Mouse (Mus musculus) forebrain, embryonic 11.5 days (tissue): ENCODE results near the gene Dusp5. TPM values are rescaled to one million over a fixed set of nuclear protein-coding genes. Genes with fewer than 3 reads are reported as not detected.
"Not testable (repeated sequence)": the region's sequence is repeated elsewhere in the genome, so short reads cannot be mapped to it uniquely, and the experiment has no call there.

Source experiments
- ATAC-seq: fragments of 200-750 bp; cut with Nextera tagmentation; replicated peaks from 2 replicates; pipeline ENCODE4 v1.8.0; 2017; ENCODE audit warnings: moderate TSS enrichment; ENCODE audit not compliant: low FRiP score
- DNase-seq: peaks from one replicate; pipeline ENCODE4 v3.0.0-alpha.2; 2017; ENCODE audit warnings: low spot score
- H3K27ac ChIP-seq: fragments of 300-500 bp; sonication (generic); 2 replicates; pipeline ENCODE4 v1.5.1; 2014; ENCODE audit warnings: low read depth, low read length
- H3K27me3 ChIP-seq: fragments of 300-500 bp; sonication (generic); 2 replicates; pipeline ENCODE4 v1.6.1; 2014; ENCODE audit warnings: mild to moderate bottlenecking, low read length, mixed read lengths; ENCODE audit not compliant: control insufficient read depth, insufficient read depth
- H3K36me3 ChIP-seq: fragments of 300-500 bp; sonication (generic); 2 replicates; pipeline ENCODE4 v1.6.1; 2014; ENCODE audit warnings: mild to moderate bottlenecking, low read length, moderate library complexity, mixed read lengths; ENCODE audit not compliant: control insufficient read depth, insufficient read depth
- H3K4me1 ChIP-seq: fragments of 300-500 bp; sonication (generic); replicated peaks from 2 replicates; pipeline ENCODE4 v1.6.1; 2014; ENCODE audit warnings: low read length, mixed read lengths; ENCODE audit not compliant: control insufficient read depth, insufficient read depth
- H3K4me2 ChIP-seq: fragments of 300-500 bp; sonication (generic); 2 replicates; pipeline ENCODE4 v1.6.1; 2014; ENCODE audit warnings: low read depth, mild to moderate bottlenecking, low read length, moderate library complexity, mixed read lengths; ENCODE audit not compliant: severe bottlenecking
- H3K4me3 ChIP-seq: fragments of 300-500 bp; sonication (generic); 2 replicates; pipeline ENCODE4 v1.5.1; 2014; ENCODE audit warnings: low read depth, low read length
- H3K9ac ChIP-seq: fragments of 300-500 bp; sonication (generic); 2 replicates; pipeline ENCODE4 v1.6.1; 2014; ENCODE audit warnings: low read length
- H3K9me3 ChIP-seq: fragments of 300-500 bp; sonication (generic); 2 replicates; pipeline ENCODE4 v1.6.1; 2016; ENCODE audit warnings: low read length, mixed read lengths; ENCODE audit not compliant: control insufficient read depth
- WGBS: fragments of 180-500 bp; shearing (Covaris S2); extraction: QIAGEN DNeasy Blood & Tissue Kit; methylation state at CpG from one replicate; pipeline ENCODE4 v1.1.7; 2014; 5-methylcytosine and 5-hydroxymethylcytosine counted together
- polyA plus RNA-seq: library from polyadenylated mRNA; unstranded; fragments of >200 nt; fragmentation: Nextera tagmentation; extraction: Ambion mirVana; gene quantifications from 2 replicates; pipeline ENCODE4 v1.2.1, GENCODE M21; 2014

Dusp5 gene
- polyA plus RNA-seq, 1 experiment from 2014 or later = 4.4 TPM

GRCm38 (mm10) chr19:53492528-53492927 lies 36.4 kb upstream of the Dusp5 start:
- no peak overlapping the region for H3K27ac ChIP-seq
- no peak overlapping the region for H3K4me3 ChIP-seq
- no peaks in the 10 kb centered on the region for H3K36me3 ChIP-seq
- H3K4me1 ChIP-seq = no peaks in the 10 kb centered on the region
- no peaks in the 10 kb centered on the region for H3K9me3 ChIP-seq
- DNase-seq (no peak), ATAC-seq (no peak)
- H3K4me2 ChIP-seq = no peak overlapping the region
- H3K9ac ChIP-seq = no peak overlapping the region
- 82% methylated on average over 4 of the region's 4 CpGs for WGBS
- no peaks in the 10 kb centered on the region for H3K27me3 ChIP-seq

GRCm38 (mm10) chr19:53493866-53494265 lies 35.0 kb upstream of the Dusp5 start:
- H3K27me3 ChIP-seq = no peaks in the 10 kb centered on the region
- no peaks in the 10 kb centered on the region for H3K9me3 ChIP-seq
- no peak overlapping the region for H3K9ac ChIP-seq
- H3K4me2 ChIP-seq = no peak overlapping the region
- H3K4me1 ChIP-seq = no peaks in the 10 kb centered on the region
- H3K36me3 ChIP-seq = no peaks in the 10 kb centered on the region
- no peak overlapping the region for H3K4me3 ChIP-seq
- no peak overlapping the region for H3K27ac ChIP-seq
- 67% methylated on average over 5 of the region's 5 CpGs for WGBS
- ATAC-seq (no peak), DNase-seq (no peak)

GRCm38 (mm10) chr19:53497910-53498309 lies 31.0 kb upstream of the Dusp5 start:
- no peak for DNase-seq
- Histone ChIP-seq H3K9ac (no peak overlapping the region), H3K4me1 (no peaks in the 10 kb centered on the region), H3K27me3 (no peaks in the 10 kb centered on the region), H3K27ac (no peak overlapping the region), H3K9me3 (no peaks in the 10 kb centered on the region), H3K36me3 (no peaks in the 10 kb centered on the region), H3K4me2 (no peak overlapping the region), H3K4me3 (no peak overlapping the region)
- 66% methylated on average over 3 of the region's 3 CpGs for WGBS
- no peak for ATAC-seq

- no peak overlapping the region for H3K27ac ChIP-seq
- no peaks in the 10 kb centered on the region for H3K4me1 ChIP-seq
- no peaks in the 10 kb centered on the region for H3K27me3 ChIP-seq
- WGBS = 84% methylated on average over 8 of the region's 8 CpGs
- ATAC-seq (no peak), DNase-seq (no peak)
- H3K4me3 ChIP-seq = no peak overlapping the region
- H3K36me3 ChIP-seq = no peaks in the 10 kb centered on the region
- no peaks in the 10 kb centered on the region for H3K9me3 ChIP-seq
- H3K4me2 ChIP-seq = no peak overlapping the region
- no peak overlapping the region for H3K9ac ChIP-seq
Observed at GRCm38 (mm10) chr19:53499049-53499448, 29.9 kb upstream of the Dusp5 start.

- Histone ChIP-seq H3K9me3 (no peaks in the 10 kb centered on the region), H3K4me2 (no peak overlapping the region), H3K4me3 (no peak overlapping the region), H3K36me3 (no peaks in the 10 kb centered on the region), H3K4me1 (no peaks in the 10 kb centered on the region), H3K27ac (no peak overlapping the region), H3K27me3 (no peaks in the 10 kb centered on the region), H3K9ac (no peak overlapping the region)
- WGBS = 90% methylated on average over 4 of the region's 4 CpGs
- DNase-seq (no peak), ATAC-seq (no peak)
Observed at GRCm38 (mm10) chr19:53499451-53499940, 29.4 kb upstream of the Dusp5 start.

GRCm38 (mm10) chr19:53500298-53501006 lies 28.5 kb upstream of the Dusp5 start:
- WGBS = 85% methylated on average over 25 of the region's 25 CpGs
- no peak overlapping the region for H3K9ac ChIP-seq
- no peaks in the 10 kb centered on the region for H3K27me3 ChIP-seq
- H3K4me2 ChIP-seq = no peak overlapping the region
- no peaks in the 10 kb centered on the region for H3K36me3 ChIP-seq
- no peak for ATAC-seq
- H3K9me3 ChIP-seq = no peaks in the 10 kb centered on the region
- no peaks in the 10 kb centered on the region for H3K4me1 ChIP-seq
- H3K4me3 ChIP-seq = no peak overlapping the region
- no peak overlapping the region for H3K27ac ChIP-seq
- no peak for DNase-seq

- not testable (repeated sequence) for DNase-seq, H3K36me3 ChIP-seq, H3K27ac ChIP-seq, H3K27me3 ChIP-seq, ATAC-seq, H3K9me3 ChIP-seq, H3K9ac ChIP-seq, H3K4me2 ChIP-seq, H3K4me1 ChIP-seq, H3K4me3 ChIP-seq
- WGBS = 91% methylated on average over 7 of the region's 7 CpGs
Observed at GRCm38 (mm10) chr19:53501239-53501638, 27.7 kb upstream of the Dusp5 start.

- WGBS = 83% methylated on average over 2 of the region's 2 CpGs
- no peak for ATAC-seq
Observed at GRCm38 (mm10) chr19:53501765-53502164, 27.1 kb upstream of the Dusp5 start.

GRCm38 (mm10) chr19:53502891-53503371 lies 26.0 kb upstream of the Dusp5 start:
- Histone ChIP-seq H3K9me3 (no peaks in the 10 kb centered on the region), H3K4me2 (no peak overlapping the region), H3K36me3 (no peaks in the 10 kb centered on the region), H3K27me3 (no peaks in the 10 kb centered on the region), H3K27ac (no peak overlapping the region), H3K4me1 (no peaks in the 10 kb centered on the region), H3K4me3 (no peak overlapping the region), H3K9ac (no peak overlapping the region)
- DNase-seq = no peak
- 64% methylated on average over 9 of the region's 9 CpGs for WGBS
- no peak for ATAC-seq

More at GRCm38 (mm10) chr19:53501765-53502164, 27.1 kb upstream of the Dusp5 start:
- no peak overlapping the region for H3K9ac ChIP-seq
- DNase-seq = no peak
- H3K4me1 ChIP-seq = no peaks in the 10 kb centered on the region
- H3K27ac ChIP-seq = no peak overlapping the region
- H3K4me3 ChIP-seq = no peak overlapping the region
- no peaks in the 10 kb centered on the region for H3K27me3 ChIP-seq
- no peaks in the 10 kb centered on the region for H3K36me3 ChIP-seq
- H3K9me3 ChIP-seq = no peaks in the 10 kb centered on the region
- no peak overlapping the region for H3K4me2 ChIP-seq
